Mouse (Mus musculus) lung, postnatal 25 days (tissue): ENCODE measurements around the gene Mindy4b-ps.

Source experiments
- DNase-seq: peaks from one replicate; pipeline ENCODE4 v3.0.0; 2022; ENCODE audit warnings: low spot score

Mindy4b-ps gene

DNA sequence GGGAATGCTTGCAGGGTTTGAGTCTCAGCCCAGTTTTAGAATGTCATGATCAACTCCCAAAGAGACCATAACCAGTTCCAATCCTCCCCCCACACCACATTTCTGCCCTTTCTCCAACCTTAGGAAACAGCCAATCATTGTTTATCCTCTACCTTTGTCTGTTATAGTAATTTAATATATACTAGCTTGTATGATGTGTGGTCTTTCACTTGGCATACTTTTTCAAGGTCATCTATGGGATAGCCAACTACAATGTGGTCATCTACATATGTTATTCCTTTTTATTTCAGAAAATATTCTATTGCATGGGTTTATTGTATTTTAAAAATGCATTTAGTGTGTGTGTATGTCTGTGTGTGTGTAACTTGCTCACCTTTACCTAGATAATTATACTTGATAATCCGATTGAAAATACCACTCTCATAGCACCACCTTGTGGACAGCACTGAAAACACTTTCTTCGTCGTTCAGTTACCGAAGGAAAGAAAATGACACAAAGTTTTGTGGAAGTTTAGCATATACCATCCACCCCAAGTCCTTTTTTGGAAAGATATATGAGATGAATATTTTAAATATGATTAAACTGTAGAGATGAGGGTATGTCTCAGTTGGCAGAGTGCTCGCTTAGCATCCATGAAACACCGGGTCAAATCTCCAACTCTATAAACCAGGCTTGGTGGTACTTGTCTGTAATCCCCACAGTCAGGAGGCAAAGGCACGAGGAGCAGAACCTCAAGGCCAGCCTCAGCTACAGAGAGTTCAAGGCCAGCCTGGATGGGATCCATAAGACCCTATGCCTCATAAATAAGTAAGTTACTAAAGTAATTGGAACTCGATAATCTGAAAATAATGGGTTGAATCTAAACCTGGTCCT is 37.7 kb downstream of the Mindy4b-ps start:
- peak; percentile 31 for DNase-seq

DNA sequence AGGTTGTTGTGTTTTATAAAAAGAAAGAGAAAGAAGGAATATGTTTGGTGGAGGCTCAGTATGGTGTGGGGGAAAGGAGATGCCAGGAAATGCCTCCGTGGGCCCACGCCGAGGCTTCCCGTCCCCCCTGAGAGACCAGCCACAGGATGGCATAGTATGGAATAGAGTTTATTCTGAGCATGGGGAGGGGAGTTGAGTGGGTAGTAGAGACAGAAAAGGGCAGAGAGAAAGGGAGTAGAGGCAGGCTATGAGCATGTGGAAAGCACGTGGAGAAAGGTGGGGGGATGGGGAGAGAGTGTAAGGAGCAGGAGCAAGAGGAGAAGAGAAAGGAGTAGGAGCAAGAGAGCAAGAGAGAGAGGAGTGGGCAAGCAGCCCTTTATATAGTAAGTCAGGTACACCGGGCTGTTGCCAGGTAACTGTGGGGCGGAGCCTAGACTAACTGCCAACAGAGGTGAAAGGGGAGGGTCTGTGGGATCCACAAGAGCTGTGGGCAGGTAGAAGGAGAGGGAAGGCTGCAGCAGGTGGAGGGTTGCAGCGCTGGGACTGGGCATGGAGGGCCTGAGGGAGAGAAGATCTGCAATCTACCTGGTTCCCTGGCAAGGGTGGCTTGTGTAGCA is 38.4 kb downstream of the Mindy4b-ps start:
- DNase-seq = peak; percentile 9

DNA sequence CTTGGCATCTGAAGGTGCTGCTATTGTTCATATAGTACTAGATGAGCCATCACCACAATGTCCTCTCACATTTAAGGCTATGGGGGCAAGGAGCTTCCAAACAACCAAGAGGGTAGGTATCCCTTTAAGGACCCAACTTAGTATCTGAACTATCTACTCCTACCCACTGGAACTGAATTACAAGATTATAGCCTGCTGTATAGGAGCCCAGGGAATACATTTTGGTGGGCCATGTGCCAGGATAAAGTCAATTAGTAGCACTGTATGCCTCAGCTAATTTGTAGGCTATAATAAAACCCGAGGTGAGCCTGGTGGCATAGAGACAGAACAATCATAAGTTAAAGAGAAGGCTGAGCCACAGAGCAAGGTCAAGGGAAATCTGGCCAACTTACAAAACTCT is 65.7 kb downstream of the Mindy4b-ps start:
- no peak for DNase-seq

DNA sequence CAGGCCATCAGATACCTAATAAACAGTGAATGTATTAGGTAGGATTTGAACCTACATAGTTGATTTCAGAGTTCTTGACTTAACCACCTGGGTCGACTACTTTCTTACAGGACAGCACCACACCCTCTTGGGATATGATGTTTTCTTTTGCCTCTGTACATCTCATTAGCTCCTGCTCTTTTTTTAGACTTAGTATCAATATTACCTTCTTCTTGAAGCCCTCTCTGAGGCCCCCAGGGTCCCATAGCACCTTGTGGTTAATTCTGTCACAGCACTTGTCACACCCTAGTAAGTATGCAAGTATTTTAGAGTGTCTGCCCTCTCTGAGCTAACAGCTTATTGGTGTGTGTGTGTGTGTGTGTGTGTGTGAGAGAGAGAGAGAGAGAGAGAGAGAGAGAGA is 66.3 kb downstream of the Mindy4b-ps start:
- DNase-seq = no peak

DNA sequence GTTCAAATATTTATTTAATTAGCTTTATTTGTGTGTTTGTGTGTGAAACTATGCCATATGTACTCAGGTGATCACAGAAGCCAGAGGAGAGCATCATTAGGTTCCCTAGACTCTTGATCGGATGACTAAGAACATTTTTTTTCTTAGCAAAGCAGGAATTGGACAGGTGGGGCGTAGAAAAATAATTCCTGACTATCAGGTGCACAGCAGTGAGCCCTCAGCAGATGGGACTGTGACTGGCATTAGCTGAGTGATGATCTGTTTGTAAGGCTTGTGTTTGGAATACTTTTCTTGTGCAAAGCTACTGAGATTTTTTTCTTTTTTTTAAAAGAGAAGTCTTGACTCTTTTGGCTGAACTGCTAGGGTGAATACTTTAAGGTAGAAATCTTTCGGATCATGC is 67.8 kb downstream of the Mindy4b-ps start:
- DNase-seq = no peak

DNA sequence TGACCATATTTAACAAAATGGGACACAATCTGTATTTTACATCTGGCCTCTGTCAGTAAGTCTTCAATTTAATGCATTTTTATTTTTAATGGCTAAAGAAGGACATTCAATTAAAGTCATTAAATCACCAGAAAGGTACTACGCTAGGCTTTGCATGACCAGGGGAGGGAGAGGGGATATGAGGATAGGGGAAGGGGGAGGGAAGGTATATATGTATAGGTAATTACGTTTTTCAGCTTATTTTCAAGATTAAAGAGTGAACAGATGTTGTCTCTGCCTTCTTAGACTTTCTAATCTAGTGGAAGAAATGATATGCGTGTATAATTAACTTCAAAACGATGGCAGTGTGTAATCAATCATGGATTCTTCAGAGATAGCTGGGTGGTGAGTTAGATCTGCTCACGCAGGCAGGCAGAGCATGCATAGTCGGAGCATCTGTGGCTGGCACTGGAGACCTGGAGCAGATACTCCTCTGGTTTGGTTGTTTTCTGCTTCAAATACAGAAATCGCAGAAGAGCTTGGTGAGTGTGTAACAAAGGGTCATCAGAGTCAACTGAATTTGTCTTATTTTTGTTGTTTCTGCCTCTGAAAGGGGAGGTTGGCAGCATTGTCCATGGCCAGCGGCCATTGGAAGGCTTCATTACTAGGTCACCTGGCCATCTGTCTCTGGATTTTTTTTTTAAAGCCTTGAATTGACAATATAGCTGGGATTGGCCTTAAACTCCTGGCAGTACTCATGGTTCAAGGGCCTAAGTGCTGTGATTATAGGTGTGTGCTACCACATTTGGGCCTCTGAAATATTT is 70.1 kb downstream of the Mindy4b-ps start:
- DNase-seq = no peak

DNA sequence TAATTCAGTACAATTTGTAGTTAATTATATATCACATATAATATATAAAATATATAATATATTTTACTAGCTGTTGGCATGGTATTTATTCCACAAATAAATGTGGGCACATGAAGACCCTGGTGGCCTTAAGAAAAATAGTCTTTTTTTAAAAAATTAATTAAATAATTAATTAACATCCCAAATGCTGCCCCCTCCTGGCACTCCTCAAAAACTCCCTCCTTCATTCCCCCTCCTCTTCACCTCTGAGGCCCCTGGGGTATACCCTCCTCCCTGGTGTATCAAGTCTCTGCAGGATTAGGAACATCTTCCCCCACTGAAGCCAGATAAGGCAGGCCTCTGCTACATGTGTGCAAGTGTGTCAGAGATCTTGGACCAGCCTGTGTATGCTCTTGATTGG is 73.4 kb downstream of the Mindy4b-ps start:
- DNase-seq = no peak

DNA sequence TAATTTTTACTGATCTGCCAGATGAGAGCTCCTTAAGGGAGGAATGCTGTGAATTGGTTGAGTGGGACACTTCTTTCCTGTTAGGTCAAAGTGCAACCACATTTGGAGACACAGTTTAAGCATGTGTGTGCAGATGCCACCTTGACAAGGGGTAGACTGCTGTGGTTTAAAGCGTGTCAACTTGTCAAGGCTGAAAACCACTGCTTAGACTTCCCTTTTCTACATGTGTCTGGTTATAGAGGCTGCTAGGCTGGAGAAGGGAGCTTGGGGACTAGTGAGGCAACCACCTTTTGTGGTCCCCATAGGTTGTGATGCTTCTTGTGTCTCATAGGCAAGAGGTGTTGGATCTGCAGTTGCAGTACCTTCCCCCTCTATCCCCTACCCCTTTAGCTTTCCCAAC is 74.2 kb downstream of the Mindy4b-ps start:
- no peak for DNase-seq

DNA sequence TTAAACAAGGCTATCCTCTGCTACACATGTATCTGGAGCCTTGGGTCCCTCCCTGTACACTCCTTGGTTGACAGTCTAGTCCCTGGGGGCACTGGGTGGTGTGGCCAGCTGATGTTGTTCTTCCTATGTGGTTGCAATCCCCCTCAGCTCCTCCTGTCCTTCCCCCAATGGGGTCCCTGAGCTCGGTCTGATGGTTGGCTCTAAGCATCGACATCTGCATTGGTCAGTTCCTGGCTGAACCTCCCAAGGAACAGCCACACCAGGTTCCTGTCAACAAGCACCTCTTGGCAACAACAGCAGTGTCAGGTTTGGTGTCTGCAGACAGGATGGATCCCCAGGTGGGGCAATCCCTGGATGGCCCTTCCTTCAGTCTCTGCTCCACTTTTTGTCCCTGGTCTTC is 82.6 kb downstream of the Mindy4b-ps start:
- DNase-seq = no peak
